Mouse (Mus musculus) monocyte, adult 2 months (primary cell): ENCODE measurements around the gene Fkbp1b.
"Not testable (repeated sequence)": the region's sequence is repeated elsewhere in the genome, so short reads cannot be mapped to it uniquely, and the experiment has no call there.

Source experiments
- DNase-seq, 2 experiments: peaks; one replicate each; pipeline ENCODE4 v3.0.0; 2022; ENCODE audit warnings: low spot score in 2 of 2, low read depth in 1 of 2

Gene Fkbp1b

DNA sequence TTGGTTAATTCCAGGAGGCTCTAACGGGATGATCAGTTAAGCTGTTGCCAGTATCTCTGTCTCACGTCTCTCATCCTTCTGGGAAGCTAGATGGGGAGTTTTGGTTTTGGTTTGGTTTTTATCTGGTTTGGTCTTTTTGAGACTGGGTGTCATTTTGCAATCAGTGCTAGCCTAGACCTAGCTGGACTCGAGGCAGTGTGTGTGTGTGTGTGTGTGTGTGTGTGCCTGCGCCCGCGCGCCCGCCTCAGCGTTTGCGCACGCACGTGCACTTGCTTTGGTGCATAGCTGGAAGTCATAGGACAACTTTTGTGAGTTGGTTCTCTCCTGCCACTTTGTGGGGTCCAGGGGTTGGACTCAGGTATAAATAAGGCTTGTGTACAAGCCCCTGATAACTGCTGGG is 2.4 kb upstream of the Fkbp1b start:
- no peak for DNase-seq

DNA sequence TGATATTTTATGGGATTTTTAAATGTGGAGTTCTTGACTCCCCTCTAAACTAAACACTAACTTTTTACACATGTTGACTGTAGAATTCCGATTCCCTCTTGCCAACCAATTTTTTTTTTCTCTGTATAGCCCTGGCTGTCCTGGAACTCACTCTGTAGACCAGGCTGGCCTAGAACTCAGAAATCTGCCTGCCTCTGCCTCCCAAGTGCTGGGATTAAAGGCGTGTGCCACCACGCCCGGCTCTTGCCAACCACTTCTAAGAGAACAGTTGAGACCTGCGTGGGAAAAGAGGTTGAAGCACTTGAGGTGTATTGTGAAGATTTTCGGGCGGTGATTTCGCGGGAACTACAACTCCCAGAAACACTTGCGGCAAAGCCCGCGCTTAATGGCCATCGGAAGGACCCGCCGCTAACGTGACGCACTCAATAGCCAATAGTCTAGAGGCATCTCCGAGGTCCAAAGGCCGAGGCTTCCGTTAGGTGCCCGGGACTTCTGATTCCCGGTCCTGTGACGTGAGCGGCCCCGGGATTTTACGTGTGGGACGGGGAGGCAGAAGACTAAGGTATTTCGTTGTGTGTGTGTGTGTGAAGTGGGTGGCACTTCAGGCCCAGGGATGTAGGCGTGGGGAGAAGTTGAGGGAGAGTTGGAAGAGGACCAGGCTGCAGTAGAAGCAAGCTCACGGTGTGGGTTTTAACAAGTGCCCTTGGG is 1.7 kb upstream of the Fkbp1b start, which contains the start of gene Wdcp:
Wdcp (plus strand) TSS at position 414 of the 708 bp plus-strand sequence.
- DNase-seq = peak; percentile 46 to 73

DNA sequence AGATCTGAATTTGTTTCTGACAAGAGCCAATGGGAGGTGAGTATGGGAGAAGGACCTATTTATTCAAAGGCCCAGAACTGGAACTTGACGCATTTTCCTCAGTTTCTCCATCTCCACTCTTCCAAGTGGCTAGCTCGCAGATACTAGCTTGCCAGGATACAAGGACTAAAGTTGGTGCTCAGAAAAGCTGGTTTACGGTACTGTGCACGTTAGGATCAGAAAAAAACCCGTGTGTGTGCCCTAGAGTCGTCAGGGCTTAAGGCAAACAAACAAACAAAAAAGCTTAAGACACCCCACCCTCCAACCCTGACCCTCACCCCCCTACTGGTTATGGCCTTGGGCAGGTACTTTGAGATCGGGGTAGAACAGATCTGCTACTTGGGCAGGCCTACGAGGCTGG is 1.1 kb upstream of the Fkbp1b start:
- no peak for DNase-seq

DNA sequence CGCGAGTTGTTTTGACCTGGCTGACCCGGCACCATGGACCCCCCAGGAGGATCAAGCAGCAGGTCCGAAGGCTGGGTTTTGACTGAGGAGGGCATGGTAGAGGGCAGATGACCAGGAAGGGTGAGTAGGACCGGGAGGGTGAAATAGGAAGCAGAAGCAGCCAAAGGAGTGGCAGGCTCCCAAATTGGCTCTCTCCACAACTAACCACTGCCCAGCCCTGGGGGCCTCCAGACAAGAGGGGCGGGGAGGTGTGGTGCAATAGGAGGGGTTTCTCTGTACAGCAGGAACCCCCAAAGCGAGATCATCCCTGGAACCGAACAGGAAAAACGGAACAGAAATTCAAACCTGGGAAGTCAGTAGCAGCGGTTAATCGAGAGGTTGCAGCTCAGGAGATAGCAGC is 650 bp downstream of the Fkbp1b start:
- no peak for DNase-seq

DNA sequence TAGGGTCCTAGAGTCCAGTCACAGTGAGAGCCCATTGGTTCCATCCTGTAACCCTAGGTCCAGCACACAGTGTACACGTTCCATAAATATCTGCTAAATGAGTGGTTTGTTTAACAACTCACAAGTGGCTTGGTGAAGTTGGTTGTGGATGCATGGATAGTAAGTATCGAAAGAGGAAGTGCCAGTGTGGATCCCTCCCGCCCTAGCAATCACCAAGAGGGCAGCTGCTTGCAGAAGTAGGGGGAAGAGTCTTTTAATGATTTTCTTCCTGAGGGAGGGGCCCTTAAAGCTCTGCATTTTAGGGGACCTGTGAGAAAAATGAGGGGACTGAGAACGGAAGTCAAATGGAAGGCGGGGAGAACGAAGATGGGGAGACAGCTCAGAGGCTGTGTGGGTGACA is 1.4 kb downstream of the Fkbp1b start:
- peak; percentile 19 to 37 for DNase-seq

DNA sequence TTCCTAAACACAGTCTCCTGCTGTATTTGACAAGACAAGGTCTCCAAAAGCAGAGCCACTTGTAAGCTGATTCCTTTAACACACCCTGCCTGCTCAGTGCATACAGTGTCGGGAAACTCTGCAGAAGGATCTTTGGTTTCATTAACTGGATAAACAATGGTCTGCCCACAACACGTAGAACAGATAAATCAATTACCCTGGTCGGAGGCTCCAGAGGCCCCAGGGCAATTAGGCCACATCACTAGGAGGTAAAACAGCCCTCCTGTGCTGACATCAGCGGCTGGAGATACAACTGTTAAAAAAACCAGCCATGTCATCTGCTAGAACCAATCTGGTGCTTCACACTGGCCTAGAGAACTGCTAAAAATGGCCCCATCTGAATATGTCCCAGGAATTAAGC is 4.4 kb downstream of the Fkbp1b start:
- no peak for DNase-seq

DNA sequence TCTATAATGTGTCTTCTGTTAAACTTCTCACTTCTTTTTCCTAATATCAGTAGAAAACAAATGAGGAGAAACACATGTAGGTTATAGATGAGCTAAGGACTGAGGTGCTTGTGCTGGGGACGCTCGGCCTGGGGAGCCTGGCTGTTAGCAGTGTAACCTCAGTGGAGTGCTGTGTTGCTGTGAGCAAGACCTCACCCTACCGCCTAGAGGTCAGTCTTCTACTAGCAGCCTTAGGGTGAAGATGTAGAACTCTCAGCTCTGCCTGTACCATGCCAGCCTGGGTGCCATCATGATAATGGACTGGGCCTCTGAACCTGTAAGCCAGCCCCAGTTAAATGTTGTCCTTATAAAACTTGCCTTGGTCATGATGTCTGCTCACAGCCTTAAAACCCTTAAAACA is 14.1 kb downstream of the Fkbp1b start:
- DNase-seq = no peak

DNA sequence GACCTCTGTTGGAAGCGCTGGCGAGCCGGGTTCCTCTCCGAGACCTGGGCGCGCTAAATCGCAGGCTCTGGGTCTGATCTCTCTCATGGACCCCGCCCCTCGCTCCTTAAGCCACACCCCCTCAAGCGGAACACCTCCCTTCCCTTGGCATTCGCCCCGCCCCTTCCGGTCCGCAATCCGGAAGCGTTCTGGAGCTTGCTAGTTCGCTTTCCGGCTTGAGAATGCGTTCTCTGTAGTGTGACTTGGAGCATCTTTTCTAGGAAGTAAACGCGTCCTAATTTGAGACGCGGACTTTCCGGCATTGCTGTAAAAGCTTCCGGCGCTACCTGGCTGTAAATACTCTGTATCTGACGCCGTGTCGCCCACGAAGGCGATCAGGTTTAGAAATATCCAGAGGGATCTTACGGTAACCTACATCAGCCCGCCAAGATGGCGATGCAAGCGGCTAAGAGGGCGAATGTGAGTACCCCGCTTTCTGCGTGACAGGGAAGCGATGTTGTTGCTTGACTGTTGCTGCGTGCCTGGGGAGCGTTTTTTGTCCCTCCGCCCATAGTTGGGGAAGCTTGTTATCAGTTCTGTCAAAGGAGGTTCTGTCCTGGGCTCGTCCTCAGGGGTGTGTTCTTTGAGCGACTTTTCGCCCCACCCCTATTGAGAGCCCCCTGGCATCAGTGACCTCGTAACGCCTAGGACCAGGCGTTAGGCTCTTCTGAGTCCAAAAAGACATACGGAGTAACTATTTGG is 23.9 kb downstream of the Fkbp1b start, which contains the start of gene Sf3b6:
Sf3b6 (plus strand) TSS at position 184 of the 741 bp plus-strand sequence.
- peak; percentile 97 to 98 for DNase-seq

DNA sequence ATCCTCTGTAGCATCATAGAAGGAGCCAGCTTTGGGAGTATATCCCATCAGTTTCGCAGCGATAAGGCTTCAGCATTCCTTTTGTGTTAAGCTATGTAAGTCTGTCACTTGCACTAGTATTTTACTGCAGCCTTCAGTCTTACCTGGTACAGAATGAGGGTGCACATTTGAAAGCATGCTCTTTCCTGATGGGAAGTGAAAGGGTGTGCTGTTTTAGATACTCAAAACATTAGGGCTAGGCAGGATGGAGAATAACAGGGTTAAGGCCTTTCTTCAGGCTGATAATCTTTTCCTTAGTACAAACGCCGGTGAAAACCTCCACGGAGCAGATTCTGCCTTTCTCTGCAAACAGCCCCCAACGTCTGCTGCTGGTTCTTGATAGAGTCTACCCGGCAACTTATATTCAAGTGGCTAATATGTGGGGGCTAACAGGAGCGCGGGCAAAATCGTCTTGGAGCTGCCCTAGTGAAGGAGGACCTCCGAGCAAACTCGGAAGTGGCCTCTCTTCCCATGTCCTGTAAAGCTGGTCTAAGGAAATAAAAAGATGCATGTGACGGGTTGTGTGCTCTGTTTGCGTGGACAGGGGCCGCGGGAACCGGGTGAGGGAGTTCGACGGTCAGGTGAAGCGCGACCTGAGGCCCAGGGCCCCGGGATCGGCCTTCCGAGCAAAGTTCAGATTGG is 24.6 kb downstream of the Fkbp1b start:
- no peak for DNase-seq

DNA sequence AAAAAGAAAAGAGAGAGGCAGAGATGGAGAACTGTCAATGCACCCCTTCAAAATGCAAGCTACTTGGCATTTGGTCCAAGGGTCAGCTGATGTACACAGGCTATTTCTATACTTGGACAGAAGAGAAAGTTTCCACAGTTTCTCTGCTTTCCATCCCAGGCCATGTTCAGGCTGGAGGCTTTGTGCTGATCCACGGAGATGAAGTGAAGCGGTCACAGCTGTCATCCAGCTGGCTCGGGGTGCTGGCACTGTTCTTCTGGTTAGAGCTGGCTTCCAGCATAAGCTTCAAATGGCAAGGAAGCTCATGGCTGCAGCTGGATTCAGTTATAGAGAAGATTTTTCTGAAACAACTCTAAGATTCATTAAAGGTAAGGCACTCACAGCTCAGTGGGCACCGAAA is 27.8 kb downstream of the Fkbp1b start:
- no peak for DNase-seq

DNA sequence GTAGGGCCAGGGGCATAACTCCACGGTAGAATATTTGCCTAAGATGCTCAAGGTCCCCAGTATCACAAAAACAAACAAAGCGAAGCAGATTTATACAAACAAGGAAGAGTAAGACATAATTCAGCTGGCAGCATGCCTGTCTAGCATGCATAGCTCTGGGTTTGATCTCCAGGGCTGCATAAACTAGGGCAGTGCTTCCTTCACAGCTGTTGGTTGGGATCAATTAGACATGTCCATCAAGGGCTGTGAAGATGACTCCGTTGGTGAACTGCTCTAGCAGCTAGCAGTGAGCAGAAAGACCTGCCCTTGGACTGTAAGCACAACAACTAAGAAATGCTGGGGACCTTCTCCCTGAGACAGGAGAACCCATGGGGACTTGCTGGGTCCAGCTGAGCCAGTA is 29.7 kb downstream of the Fkbp1b start:
- no peak for DNase-seq

DNA sequence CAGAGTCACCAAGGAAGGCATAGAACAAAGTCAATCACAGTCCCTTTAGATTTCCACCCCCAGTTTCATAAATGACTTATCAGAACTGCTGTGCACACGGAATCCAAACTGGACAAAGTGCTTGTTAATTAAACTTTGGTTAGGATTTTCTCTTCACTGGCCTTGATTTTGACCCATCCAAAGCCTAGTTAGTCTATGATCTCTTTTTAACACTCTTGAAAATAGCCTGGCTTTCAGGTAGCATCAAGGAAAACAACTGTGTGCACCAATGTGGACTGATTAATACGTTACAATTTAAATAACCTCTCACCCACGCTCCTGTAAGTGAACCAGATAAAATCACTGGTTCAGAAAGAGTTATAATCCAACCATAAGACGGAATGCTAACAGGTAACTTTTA is 30.4 kb downstream of the Fkbp1b start:
- DNase-seq = no peak

DNA sequence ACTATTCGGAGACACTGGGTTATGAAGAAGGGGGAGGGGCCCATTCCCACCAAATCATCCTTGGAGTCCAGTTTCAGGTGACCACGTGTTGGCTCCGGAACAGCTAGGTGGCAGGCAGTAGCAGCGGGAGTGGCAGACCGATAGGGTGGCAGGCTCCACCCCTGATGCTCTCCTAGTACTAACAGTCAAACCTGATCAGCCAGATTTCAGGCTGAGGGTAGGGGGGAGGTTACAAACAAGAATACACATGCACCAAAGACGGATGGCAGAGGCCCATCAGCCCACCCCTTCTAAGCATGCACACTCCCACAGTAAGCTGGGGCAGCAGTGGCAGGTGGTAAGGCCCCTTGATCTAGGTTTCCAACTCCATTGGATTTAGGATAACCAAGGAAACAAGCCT is 43.9 kb downstream of the Fkbp1b start:
- not testable (repeated sequence) for DNase-seq

DNA sequence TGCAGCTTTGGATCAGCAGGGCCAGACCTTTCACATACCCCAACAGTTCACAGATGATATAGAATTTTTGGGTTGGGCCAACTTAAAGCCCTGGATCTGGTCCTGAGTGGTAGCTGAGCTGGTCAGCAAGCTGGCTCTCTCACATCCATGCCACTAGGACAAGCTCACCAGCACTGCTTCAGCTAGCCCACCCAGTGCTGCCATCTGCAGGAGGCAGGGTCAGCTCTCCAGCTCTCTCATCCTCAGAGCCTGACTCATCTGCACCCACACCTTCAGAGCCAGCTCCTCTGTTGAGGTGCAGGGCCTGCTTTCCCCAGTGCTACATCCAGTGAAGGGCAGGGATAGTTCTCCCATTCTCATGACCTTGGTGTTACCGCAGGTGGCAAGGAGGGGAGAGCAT is 47.7 kb downstream of the Fkbp1b start:
- no peak for DNase-seq

DNA sequence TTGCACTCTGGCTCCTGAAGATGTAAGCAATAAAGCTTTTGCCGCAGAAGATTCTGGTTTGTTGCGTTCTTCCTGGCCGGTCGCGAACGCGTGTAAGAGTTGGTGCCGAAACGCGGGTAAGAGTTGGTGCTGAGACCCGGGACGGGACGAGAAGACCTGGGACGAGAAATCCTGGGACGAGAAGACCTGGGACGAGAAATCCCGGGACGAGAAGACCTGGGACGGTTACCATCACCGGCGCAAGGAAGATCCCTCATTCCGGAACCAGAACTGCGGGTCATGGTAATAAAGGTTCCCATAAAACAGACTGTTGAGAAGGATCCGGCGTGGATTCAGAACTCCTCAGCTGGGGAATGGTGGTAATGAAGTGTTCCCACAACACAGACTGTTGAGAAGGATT is 53.3 kb downstream of the Fkbp1b start:
- not testable (repeated sequence) for DNase-seq

DNA sequence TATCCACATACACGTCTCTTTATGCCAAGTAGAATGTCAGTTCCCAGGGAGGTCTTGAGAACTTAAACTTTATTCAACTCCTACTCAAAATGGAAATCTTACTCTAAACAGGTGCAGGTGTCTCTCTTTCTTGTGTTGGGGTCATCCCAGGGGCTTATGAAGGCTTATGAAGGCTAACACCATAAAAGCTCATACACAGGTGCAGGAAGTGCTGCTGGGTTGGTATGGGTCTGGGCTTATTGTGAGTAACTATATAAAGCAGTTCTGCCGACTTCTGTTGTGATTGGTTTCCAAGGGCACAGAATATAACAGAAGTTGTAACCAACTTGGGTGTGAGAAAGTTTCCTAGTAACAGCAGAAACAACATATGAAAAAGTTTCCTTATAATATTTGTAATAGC is 56.9 kb downstream of the Fkbp1b start:
- no peak for DNase-seq

DNA sequence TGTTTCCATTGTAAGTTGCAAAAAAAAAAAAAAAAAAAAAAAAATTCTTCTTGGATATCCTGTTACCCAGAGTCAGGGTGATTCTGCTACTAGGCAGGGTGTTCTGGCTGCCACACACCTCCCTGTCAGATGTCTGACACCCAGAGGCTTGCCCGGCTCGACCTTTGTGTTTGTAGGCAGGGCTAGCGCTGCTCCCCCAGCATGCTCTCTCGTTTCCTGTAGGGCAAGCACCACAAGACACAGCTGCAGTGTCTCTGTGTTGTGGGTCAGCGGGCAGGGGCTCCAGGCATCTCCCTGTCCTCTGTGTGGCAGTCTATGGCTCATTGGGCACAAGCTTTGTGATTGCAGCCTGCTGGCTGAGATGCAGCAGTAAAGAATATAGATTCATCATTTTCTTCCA is 57.8 kb downstream of the Fkbp1b start:
- no peak for DNase-seq
